Mouse (Mus musculus) C2C12 (cell line): ENCODE measurements around the gene Sppl2a. TPM values are rescaled to one million over a fixed set of nuclear protein-coding genes. Genes with fewer than 3 reads are reported as not detected.
"Not testable (repeated sequence)": the region's sequence is repeated elsewhere in the genome, so short reads cannot be mapped to it uniquely, and the experiment has no call there.

ENCODE experiments used
- H3K27me3 ChIP-seq: one replicate; pipeline ENCODE4 v1.6.1; 2011; ENCODE audit not compliant: control insufficient read depth, insufficient read depth, insufficient read length
- H3K36me3 ChIP-seq: one replicate; pipeline ENCODE4 v1.6.1; 2011; ENCODE audit not compliant: control insufficient read depth, insufficient read depth
- H3K4me3 ChIP-seq: one replicate; pipeline ENCODE4 v1.5.1; 2011; ENCODE audit warnings: mild to moderate bottlenecking, control low read depth; ENCODE audit not compliant: poor library complexity, insufficient read depth, severe bottlenecking
- H3K79me2 ChIP-seq: one replicate; pipeline ENCODE4 v1.6.1; 2011; ENCODE audit not compliant: control insufficient read depth, insufficient read depth
- H3K79me3 ChIP-seq: one replicate; pipeline ENCODE4 v1.6.1; 2011; ENCODE audit warnings: low read depth, control low read depth
- H3ac ChIP-seq: one replicate; pipeline ENCODE3; 2011; ENCODE audit warnings: low read depth; ENCODE audit not compliant: control insufficient read depth, insufficient read length
- CEBPB ChIP-seq: IDR thresholded peaks from one replicate; pipeline ENCODE4 v1.6.1; 2011; ENCODE audit warnings: low read depth, mild to moderate bottlenecking, control low read depth, moderate library complexity
- CTCF ChIP-seq: IDR thresholded peaks from one replicate; pipeline ENCODE4 v1.5.1; 2011; ENCODE audit not compliant: control insufficient read depth, insufficient read depth, insufficient read length
- FOSL1 ChIP-seq: IDR thresholded peaks from one replicate; pipeline ENCODE4 v1.8.0; 2011; ENCODE audit warnings: mild to moderate bottlenecking, low read length; ENCODE audit not compliant: poor library complexity, insufficient read depth, severe bottlenecking
- MAX ChIP-seq: IDR thresholded peaks from one replicate; pipeline ENCODE4 v1.6.1; 2011; ENCODE audit warnings: mild to moderate bottlenecking, control low read depth
- MYOD1 ChIP-seq: IDR thresholded peaks from one replicate; pipeline ENCODE4 v1.6.1; 2011; ENCODE audit warnings: low read depth; ENCODE audit not compliant: control insufficient read depth, insufficient read length
- MYOG ChIP-seq: IDR thresholded peaks from one replicate; pipeline ENCODE4 v1.6.1; 2011; ENCODE audit not compliant: control insufficient read depth, insufficient read length; ENCODE audit errors: extremely low read depth
- USF1 ChIP-seq: IDR thresholded peaks from one replicate; pipeline ENCODE4 v1.6.1; 2011; ENCODE audit warnings: low read depth, mild to moderate bottlenecking, control low read depth, moderate library complexity
- polyA plus RNA-seq: library from polyadenylated mRNA; unstranded; fragments of >200 nt; fragmentation: generic; extraction: Trizol; gene quantifications from one replicate; pipeline ENCODE4 v1.2.1, GENCODE M21; 2012; ENCODE audit warnings: missing spikeins

The Sppl2a gene
- polyA plus RNA-seq, 1 experiment, result 15.3 TPM

DNA sequence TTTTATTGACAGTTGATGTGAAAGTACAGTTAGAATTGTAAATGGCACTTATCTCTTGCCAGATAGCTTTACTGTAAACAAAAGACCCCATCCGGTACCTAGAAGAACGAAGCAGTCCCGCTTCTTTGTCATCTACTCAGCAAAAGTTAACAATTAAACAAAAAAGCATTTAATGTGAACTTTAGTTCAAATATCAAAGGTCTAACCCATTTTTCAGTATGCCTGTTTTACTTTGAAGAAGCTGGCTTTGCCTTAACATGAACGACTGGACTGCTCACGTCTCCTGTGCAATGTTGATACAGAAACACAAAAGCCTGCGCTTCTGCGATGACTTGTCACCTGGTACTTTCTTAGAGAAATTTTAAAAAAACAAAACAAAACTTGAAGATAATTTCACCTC is 40.7 kb downstream of the Sppl2a start:
- Histone ChIP-seq H3K79me3 (no peaks in the 10 kb centered on the region), H3K27me3 (no peaks in the 10 kb centered on the region), H3K4me3 (no peak overlapping the region), H3K79me2 (no peaks in the 10 kb centered on the region), H3K36me3 (peaks cover 7% of the 10 kb centered on the region), H3ac (no peak overlapping the region)
- TF ChIP-seq CTCF (no peak), USF1 (no peak), FOSL1 (no peak)

- peaks cover 7% of the 10 kb centered on the region for H3K36me3 ChIP-seq
- TF ChIP-seq CEBPB (no peak), MYOD1 (no peak), USF1 (no peak), MAX (no peak), CTCF (no peak), FOSL1 (no peak), MYOG (no peak)
- no peak overlapping the region for H3ac ChIP-seq
- no peaks in the 10 kb centered on the region for H3K79me2 ChIP-seq
- no peak overlapping the region for H3K4me3 ChIP-seq
- H3K79me3 ChIP-seq, result no peaks in the 10 kb centered on the region
- H3K27me3 ChIP-seq, result no peaks in the 10 kb centered on the region
Measured at GRCm38 (mm10) chr2:126891743-126892142, 41.3 kb downstream of the Sppl2a start.

- Histone ChIP-seq H3K79me3 (no peaks in the 10 kb centered on the region), H3K27me3 (no peaks in the 10 kb centered on the region), H3K36me3 (peaks cover 4% of the 10 kb centered on the region), H3ac (no peak overlapping the region), H3K79me2 (no peaks in the 10 kb centered on the region), H3K4me3 (no peak overlapping the region)
- TF ChIP-seq FOSL1 (no peak), MYOD1 (no peak), MYOG (no peak), CEBPB (no peak), USF1 (no peak), CTCF (no peak), MAX (no peak)
Measured at GRCm38 (mm10) chr2:126887141-126887540, 45.9 kb downstream of the Sppl2a start.

DNA sequence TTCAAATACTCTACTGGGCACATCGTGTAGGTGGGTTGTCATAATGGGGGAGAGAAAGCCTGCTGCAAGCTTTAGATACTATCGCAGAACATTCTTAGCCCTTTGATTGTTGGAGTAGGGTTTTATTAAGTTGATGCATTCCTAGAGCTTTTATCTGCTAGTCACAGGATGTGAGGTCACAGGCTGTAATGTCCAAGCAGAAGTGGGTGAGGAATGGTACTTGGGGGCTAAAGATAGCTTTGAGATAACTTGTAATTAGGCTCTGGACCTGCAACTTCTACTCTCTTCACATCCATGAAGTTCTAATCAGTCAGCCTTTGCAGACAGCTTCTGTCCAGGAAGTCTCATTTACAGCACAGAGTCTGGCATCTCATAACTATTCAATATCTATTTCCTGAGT is 47.2 kb downstream of the Sppl2a start:
- H3K27me3 ChIP-seq, result no peaks in the 10 kb centered on the region
- no peaks in the 10 kb centered on the region for H3K79me3 ChIP-seq
- TF ChIP-seq CEBPB, result no peak
- no peak for TF ChIP-seq MAX
- no peak for TF ChIP-seq FOSL1
- no peak for TF ChIP-seq MYOG
- TF ChIP-seq MYOD1, result no peak
- no peak for TF ChIP-seq USF1
- TF ChIP-seq CTCF, result no peak
- H3ac ChIP-seq, result no peak overlapping the region
- no peak overlapping the region for H3K4me3 ChIP-seq
- no peaks in the 10 kb centered on the region for H3K36me3 ChIP-seq
- H3K79me2 ChIP-seq, result no peaks in the 10 kb centered on the region

- H3K79me3 ChIP-seq, H3K27me3 ChIP-seq, H3K36me3 ChIP-seq, H3ac ChIP-seq, H3K4me3 ChIP-seq, H3K79me2 ChIP-seq: not testable (repeated sequence)
Measured at GRCm38 (mm10) chr2:126882711-126883110, 50.3 kb downstream of the Sppl2a start.

DNA sequence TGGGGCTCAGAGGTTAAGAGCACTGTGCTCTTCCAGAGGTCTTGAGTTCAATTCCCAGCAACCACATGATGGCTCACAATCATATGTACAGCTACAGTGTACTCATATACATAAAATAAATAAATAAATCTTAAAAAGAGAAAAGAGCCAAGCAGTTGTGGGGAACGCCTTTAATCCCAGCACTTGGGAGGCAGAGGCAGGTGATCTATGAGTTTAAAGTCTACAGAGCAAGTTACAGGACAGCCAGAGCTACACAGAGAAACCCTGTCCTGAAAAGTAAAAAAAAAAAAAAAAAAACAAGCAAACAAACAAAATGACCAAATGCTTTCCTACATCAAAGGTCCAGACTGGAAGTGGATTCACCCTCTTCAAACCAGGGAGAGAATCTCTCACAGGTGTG is 55.0 kb downstream of the Sppl2a start:
- Histone ChIP-seq H3K4me3 (no peak overlapping the region), H3K36me3 (no peaks in the 10 kb centered on the region), H3ac (no peak overlapping the region), H3K79me3 (peaks cover 28% of the 10 kb centered on the region), H3K79me2 (peaks cover 29% of the 10 kb centered on the region), H3K27me3 (no peaks in the 10 kb centered on the region)
- no peak for TF ChIP-seq CEBPB
- no peak for TF ChIP-seq USF1
- no peak for TF ChIP-seq CTCF
- no peak for TF ChIP-seq MYOG
- TF ChIP-seq MAX, result no peak
- TF ChIP-seq FOSL1, result no peak
- no peak for TF ChIP-seq MYOD1
